Mouse (Mus musculus): ENCODE results near the gene Pde6b.

Pde6b gene

GRCm38 (mm10) chr5:108388201-108388600 is at the start of gene Pde6b:
Gene Pde6b (plus strand): TSS chr5:108388391.
- no peak for DNase-seq (ENCODE audit: extremely low read depth, low read depth, low spot score)

- DNase-seq (ENCODE audit: extremely low read depth, low read depth, low spot score) = no peak
Measured at GRCm38 (mm10) chr5:108343680-108344170, 44.5 kb upstream of the Pde6b start.

- DNase-seq (ENCODE audit: extremely low read depth, low read depth, low spot score) = no peak
Measured at GRCm38 (mm10) chr5:108345313-108346071, 42.7 kb upstream of the Pde6b start.

GRCm38 (mm10) chr5:108347843-108348242 is 40.3 kb upstream of the Pde6b start:
- no peak for DNase-seq (ENCODE audit: extremely low read depth, low read depth, low spot score)

GRCm38 (mm10) chr5:108349511-108350148 is 38.6 kb upstream of the Pde6b start:
- DNase-seq (ENCODE audit: extremely low read depth, low read depth, low spot score) = no peak

- no peak for DNase-seq (ENCODE audit: extremely low read depth, low read depth, low spot score)
Measured at GRCm38 (mm10) chr5:108354056-108354455, 34.1 kb upstream of the Pde6b start.

- DNase-seq (ENCODE audit: extremely low read depth, low read depth, low spot score) = no peak
Measured at GRCm38 (mm10) chr5:108357862-108358261, 30.3 kb upstream of the Pde6b start.

GRCm38 (mm10) chr5:108359491-108359890 is 28.7 kb upstream of the Pde6b start:
- no peak for DNase-seq (ENCODE audit: extremely low read depth, low read depth, low spot score)

GRCm38 (mm10) chr5:108360211-108360610 is 28.0 kb upstream of the Pde6b start:
- DNase-seq (ENCODE audit: extremely low read depth, low read depth, low spot score) = no peak

- no peak for DNase-seq (ENCODE audit: extremely low read depth, low read depth, low spot score)
Measured at GRCm38 (mm10) chr5:108362330-108362729, 25.9 kb upstream of the Pde6b start.

GRCm38 (mm10) chr5:108366328-108366983 is 21.7 kb upstream of the Pde6b start:
- no peak for DNase-seq (ENCODE audit: extremely low read depth, low read depth, low spot score)

GRCm38 (mm10) chr5:108366984-108367841 is 21.0 kb upstream of the Pde6b start:
- no peak for DNase-seq (ENCODE audit: extremely low read depth, low read depth, low spot score)

GRCm38 (mm10) chr5:108367871-108368332 is 20.3 kb upstream of the Pde6b start, which contains the start of gene Gm42517:
Gene Gm42517 (minus strand): TSS chr5:108367922.
- no peak for DNase-seq (ENCODE audit: extremely low read depth, low read depth, low spot score)

GRCm38 (mm10) chr5:108368446-108368845 is 19.7 kb upstream of the Pde6b start:
- DNase-seq (ENCODE audit: extremely low read depth, low read depth, low spot score) = no peak

- DNase-seq (ENCODE audit: extremely low read depth, low read depth, low spot score) = no peak
Measured at GRCm38 (mm10) chr5:108368851-108369621, 19.2 kb upstream of the Pde6b start.

- DNase-seq (ENCODE audit: extremely low read depth, low read depth, low spot score) = no peak
Measured at GRCm38 (mm10) chr5:108369964-108370363, 18.2 kb upstream of the Pde6b start.

GRCm38 (mm10) chr5:108374079-108374478 is 14.1 kb upstream of the Pde6b start:
- DNase-seq (ENCODE audit: extremely low read depth, low read depth, low spot score) = no peak

- no peak for DNase-seq (ENCODE audit: extremely low read depth, low read depth, low spot score)
Measured at GRCm38 (mm10) chr5:108376059-108376458, 12.1 kb upstream of the Pde6b start.

- DNase-seq (ENCODE audit: extremely low read depth, low read depth, low spot score) = no peak
Measured at GRCm38 (mm10) chr5:108378346-108378745, 9.8 kb upstream of the Pde6b start.

GRCm38 (mm10) chr5:108385632-108386031 is 2.6 kb upstream of the Pde6b start:
- DNase-seq (ENCODE audit: extremely low read depth, low read depth, low spot score) = no peak

Data from fat pad, adult 2 months (tissue).